In genomic region chr19:21423731-21424130, GRCm38 (mm10) we compare ENCODE assay signal across 1 mouse cellular context.
TF ChIP-seq lines count a peak whose summit lies in the region.

No protein-coding gene starts in this region.

TF ChIP-seq in MEL, 35 proteins besides CTCF, POLR2A, EP300 and RAD21 (continued from another document):
- TF ChIP-seq KAT2A (conservative IDR thresholded peaks at IDR 0.05; ENCODE audit: low read depth, low read length) (0 out of 2 replicates have a peak, but pooled peaks have one; percentile 35), USF2 (IDR thresholded peaks at IDR 0.05; ENCODE audit: borderline replicate concordance in 1 of 2, insufficient read depth in 1 of 2, low read depth in 1 of 2, low read length in 2 of 2) (no peak), UBTF (IDR thresholded peaks at IDR 0.05; ENCODE audit: borderline replicate concordance, insufficient read depth, low read depth, low read length) (0 out of 2 replicates have a peak, but pooled peaks have one; percentile 23), ELF1 (IDR thresholded peaks at IDR 0.05; ENCODE audit: low read depth, low read length) (no peak), POLR2AphosphoS2 (IDR thresholded peaks at IDR 0.05; ENCODE audit: low read length) (no peak), CHD2 (IDR thresholded peaks at IDR 0.05; ENCODE audit: low read length) (no peak), JUND (IDR thresholded peaks at IDR 0.05; ENCODE audit: low read depth, low read length) (0 out of 2 replicates have a peak, but pooled peaks have one; percentile 34), MXI1 (IDR thresholded peaks at IDR 0.05; ENCODE audit: low read depth, low read length) (peak; percentile 83), HCFC1 (IDR thresholded peaks at IDR 0.05; ENCODE audit: low read depth, low read length) (peak; percentile 60; the same call in 1 of the 2 replicates), MEF2A (IDR thresholded peaks at IDR 0.05; ENCODE audit: extremely low read depth, insufficient replicate concordance, low read depth, low read length, poor library complexity, severe bottlenecking) (no peak), MYC (IDR thresholded peaks at IDR 0.05; ENCODE audit: low read depth, low read length) (peak; percentile 98), SIN3A (IDR thresholded peaks at IDR 0.05; ENCODE audit: low read length) (peak; percentile 97), MYB (IDR thresholded peaks at IDR 0.05; ENCODE audit: low read depth, low read length) (peak; percentile 97), BHLHE40 (IDR thresholded peaks at IDR 0.05; ENCODE audit: borderline replicate concordance, low read depth, low read length) (peak; percentile 66; the same call in 1 of the 2 replicates), USF1 (IDR thresholded peaks at IDR 0.05; ENCODE audit: low read depth, low read length) (peak; percentile 54; the same call in 1 of the 2 replicates), POLR2AphosphoS5 (IDR thresholded peaks at IDR 0.05; ENCODE audit: borderline replicate concordance, low read depth, low read length) (no peak), NELFE (IDR thresholded peaks at IDR 0.05; ENCODE audit: low read depth, low read length) (no peak), ZC3H11A (IDR thresholded peaks at IDR 0.05; ENCODE audit: low read depth, low read length) (no peak), TBP (IDR thresholded peaks at IDR 0.05; ENCODE audit: low read depth, low read length) (peak; percentile 89), ZNF384 (IDR thresholded peaks at IDR 0.05; ENCODE audit: low read depth, low read length) (no peak), RCOR1 (IDR thresholded peaks at IDR 0.05; ENCODE audit: low read depth, low read length) (peak; percentile 85), GABPA (IDR thresholded peaks at IDR 0.05; ENCODE audit: low read depth, low read length) (peak; percentile 75), MAX (IDR thresholded peaks at IDR 0.05; ENCODE audit: low read length) (peak; percentile 95), ZMIZ1 (IDR thresholded peaks at IDR 0.05; ENCODE audit: low read depth, low read length) (peak; percentile 4; the same call in 1 of the 2 replicates), TCF12 (IDR thresholded peaks at IDR 0.05; ENCODE audit: low read depth, low read length) (peak; percentile 97), SMC3 (IDR thresholded peaks at IDR 0.05; ENCODE audit: low read depth, low read length) (no peak), NRF1 (IDR thresholded peaks at IDR 0.05; ENCODE audit: insufficient read depth, low read depth, low read length, poor library complexity, severe bottlenecking) (no peak), CHD1 (IDR thresholded peaks at IDR 0.05; ENCODE audit: low read depth, low read length) (no peak), ETS1 (IDR thresholded peaks at IDR 0.05; ENCODE audit: low read depth, low read length) (peak; percentile 98), ZKSCAN1 (IDR thresholded peaks at IDR 0.05; ENCODE audit: low read depth, low read length) (no peak), MAFK (IDR thresholded peaks at IDR 0.05; ENCODE audit: borderline replicate concordance, low read depth, low read length) (no peak), GATA1 (IDR thresholded peaks at IDR 0.05; ENCODE audit: low read depth, low read length) (peak; percentile 99)
